Mouse (Mus musculus) ovary, adult 2 months (tissue): Measurements from ENCODE around the gene Trpm7. TPM values are rescaled to one million over a fixed set of nuclear protein-coding genes. Genes with fewer than 3 reads are reported as not detected.

Experiments used
- polyA plus RNA-seq: library from polyadenylated mRNA; depleted of rRNA; stranded (reverse); fragments of >200 nt; gene quantifications from 2 replicates; pipeline ENCODE4 v1.2.3, GENCODE M21; 2012; rRNA removed

Gene Trpm7
- polyA plus RNA-seq: 2.4 and 2.6 TPM in 2 replicates

DNA sequence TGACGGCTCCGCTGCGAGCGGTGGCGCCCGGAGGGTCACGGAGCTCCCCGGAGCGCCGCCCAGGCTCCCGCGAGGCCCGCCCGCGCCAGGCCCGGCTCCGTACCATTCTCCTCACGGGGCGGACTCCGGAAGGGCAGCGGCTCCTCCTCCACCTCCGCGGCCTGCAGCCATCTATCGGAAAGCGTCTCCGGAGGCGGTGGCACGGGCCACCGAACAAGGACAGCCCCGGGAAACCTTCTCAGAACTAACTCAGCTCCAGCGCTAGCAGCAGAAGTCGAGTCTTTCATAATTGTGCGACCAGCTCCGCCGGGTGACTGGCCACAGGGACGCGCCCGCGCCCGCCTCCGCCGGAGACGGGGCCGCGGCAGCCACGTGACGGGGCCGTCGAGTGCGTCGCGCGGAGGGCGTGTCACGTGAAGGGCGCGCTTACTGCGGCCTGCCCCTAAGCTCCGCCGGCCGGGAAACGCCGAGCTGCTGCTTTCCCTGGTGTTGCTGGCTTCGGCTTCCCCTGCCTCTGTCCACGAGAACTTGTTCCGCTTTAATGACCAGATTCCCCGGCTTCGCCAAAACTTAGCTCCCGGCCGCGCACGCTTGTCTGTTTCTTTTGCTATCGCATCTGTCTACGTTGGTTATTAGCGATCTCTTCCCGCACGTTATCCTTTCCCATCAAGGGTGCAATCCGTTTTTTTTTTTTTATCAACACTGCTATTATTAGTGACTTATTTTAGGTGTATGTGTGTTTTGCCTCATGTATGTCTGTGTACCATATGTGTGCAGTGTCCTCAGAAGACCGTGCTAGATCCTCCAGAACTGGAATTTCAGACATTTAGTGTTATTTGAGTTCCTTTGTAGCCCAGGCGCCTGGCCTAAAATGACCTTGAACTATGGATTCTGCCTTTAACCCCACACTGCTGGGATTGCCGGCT lies at the start of gene Trpm7:
Gene Trpm7, minus strand, starts transcription at position 360 of the 926 bp plus-strand sequence.

DNA sequence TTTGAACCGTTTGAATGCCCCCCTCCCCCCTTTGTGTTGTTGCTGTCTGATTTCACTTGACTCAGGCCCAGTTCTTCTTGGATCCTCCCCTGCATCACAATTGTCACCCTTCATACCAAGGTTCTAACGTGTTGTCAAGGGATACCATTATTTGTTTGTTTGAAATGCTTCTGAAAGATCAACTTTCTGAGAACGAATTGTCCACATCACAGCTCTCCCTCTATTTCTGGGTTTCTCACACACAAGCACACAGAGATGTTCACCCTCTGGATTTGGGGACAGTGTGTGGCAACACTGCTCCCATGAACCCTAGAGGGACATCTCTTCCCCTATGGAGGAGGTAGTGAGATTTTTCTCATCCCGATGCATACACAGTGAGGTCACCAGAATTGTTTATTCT lies 92.7 kb downstream of the Trpm7 start, which contains the start of gene Usp50:
Gene Usp50, minus strand, starts transcription at position 101 of the 400 bp plus-strand sequence.

Other genes with a start within 250 kb of the Trpm7 start
- 9.0 and 10.3 TPM in 2 replicates for gene Gabpb1, start 199.9 kb downstream of the Trpm7 start, polyA plus RNA-seq
- 17.5 and 19.5 TPM in 2 replicates for gene Usp8, start 168.9 kb downstream of the Trpm7 start, polyA plus RNA-seq
- gene Usp50, start 92.8 kb downstream of the Trpm7 start, polyA plus RNA-seq: 1.6 and 1.9 TPM in 2 replicates
- gene Sppl2a, start 57.0 kb upstream of the Trpm7 start, polyA plus RNA-seq: 9.0 and 9.7 TPM in 2 replicates
- gene Ap4e1, start 132.5 kb upstream of the Trpm7 start, polyA plus RNA-seq: 1.3 and 1.7 TPM in 2 replicates
- 4.9 and 5.1 TPM in 2 replicates for gene Blvra, start 194.4 kb upstream of the Trpm7 start, polyA plus RNA-seq